Mouse (Mus musculus): Measurements from ENCODE around the gene Klrb1b.
"Not testable (repeated sequence)": the region's sequence is repeated elsewhere in the genome, so short reads cannot be mapped to it uniquely, and the experiment has no call there.

Gene Klrb1b

DNA sequence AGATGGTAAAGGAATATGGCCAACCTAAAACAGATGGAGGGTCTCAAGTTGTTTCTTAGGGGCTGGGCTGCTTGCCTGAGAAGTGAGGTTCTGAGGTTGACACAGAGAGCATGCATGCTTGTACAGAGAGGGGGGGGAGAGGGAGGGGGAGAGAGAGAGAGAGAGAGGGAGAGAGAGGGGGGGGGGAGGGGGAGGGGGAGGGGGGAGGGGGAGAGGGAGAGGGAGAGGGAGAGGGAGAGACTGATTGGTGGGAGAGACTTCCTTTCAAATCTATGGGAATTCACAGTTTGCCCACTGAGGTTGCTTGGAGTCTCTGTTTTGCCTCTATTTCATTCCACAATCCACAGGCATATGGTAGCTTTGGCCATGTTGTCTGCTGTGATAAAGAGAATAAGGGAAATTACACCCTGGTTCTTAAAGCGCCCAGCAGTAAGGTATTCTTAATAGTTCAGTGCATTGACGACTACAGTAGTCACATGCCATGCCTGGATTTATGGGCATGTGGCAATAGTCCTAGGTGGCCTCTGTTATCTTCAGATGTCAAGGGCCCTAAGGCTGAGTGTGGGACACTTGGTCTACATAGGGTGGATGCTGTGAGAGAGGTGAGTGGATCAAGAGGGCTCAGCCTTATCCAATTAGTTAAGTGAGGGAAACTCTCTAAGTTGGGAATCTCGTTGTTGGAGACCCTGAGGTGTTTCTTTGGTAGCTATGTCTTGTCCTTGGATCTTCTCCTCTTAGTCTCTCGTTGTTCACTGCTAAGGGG, 15.4 kb upstream of the Klrb1b start:
- no peak for DNase-seq (ENCODE audit: low spot score in 2 of 2)

DNA sequence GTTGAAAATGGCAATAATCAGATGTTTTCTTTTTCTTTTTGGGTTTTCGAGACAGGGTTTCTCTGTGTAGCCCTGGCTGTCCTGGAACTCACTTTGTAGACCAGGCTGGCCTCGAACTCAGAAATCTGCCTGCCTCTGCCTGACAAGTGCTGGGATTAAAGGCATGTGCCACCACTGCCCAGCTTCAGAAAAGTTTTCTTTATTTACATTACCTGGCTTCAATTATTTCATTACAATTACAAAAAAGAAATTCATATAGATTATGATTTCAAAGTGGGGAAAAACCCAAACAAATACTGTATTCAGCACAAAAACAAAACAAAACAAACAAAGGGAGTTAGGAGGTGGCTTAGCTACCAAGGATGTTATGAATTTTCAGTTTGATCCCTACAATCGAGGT, 14.5 kb upstream of the Klrb1b start:
- DNase-seq (ENCODE audit: low spot score in 2 of 2): not testable (repeated sequence)

GRCm38 (mm10) chr6:128839921-128840320, 13.8 kb upstream of the Klrb1b start:
- no peak for DNase-seq (ENCODE audit: low spot score in 2 of 2)

DNA sequence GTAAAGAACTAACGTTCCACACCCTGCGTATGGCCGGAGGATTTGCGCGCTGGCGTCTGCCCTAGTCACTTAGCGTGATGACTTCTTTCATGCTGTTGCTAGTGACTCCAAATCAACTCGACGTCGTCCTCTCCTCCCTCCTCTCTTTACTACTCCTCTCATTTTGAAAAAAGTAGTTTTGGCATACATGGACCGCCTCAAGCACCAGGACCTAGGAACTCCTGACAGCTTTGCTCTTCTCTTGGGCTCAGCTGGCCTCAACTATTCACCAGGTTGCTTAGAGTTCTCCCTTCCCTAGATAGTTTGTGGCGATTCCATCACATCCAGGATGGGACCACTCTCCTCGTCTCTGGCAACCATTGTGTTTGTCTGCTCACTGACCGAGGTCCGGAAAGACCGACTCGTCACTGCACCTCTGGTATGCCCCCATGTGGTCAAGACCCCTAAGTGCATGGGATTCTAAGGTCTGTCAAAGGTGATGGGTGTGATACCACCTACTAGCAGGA, 13.2 kb upstream of the Klrb1b start:
- peak; percentile 48 to 62 for DNase-seq (ENCODE audit: low spot score in 2 of 2)

DNA sequence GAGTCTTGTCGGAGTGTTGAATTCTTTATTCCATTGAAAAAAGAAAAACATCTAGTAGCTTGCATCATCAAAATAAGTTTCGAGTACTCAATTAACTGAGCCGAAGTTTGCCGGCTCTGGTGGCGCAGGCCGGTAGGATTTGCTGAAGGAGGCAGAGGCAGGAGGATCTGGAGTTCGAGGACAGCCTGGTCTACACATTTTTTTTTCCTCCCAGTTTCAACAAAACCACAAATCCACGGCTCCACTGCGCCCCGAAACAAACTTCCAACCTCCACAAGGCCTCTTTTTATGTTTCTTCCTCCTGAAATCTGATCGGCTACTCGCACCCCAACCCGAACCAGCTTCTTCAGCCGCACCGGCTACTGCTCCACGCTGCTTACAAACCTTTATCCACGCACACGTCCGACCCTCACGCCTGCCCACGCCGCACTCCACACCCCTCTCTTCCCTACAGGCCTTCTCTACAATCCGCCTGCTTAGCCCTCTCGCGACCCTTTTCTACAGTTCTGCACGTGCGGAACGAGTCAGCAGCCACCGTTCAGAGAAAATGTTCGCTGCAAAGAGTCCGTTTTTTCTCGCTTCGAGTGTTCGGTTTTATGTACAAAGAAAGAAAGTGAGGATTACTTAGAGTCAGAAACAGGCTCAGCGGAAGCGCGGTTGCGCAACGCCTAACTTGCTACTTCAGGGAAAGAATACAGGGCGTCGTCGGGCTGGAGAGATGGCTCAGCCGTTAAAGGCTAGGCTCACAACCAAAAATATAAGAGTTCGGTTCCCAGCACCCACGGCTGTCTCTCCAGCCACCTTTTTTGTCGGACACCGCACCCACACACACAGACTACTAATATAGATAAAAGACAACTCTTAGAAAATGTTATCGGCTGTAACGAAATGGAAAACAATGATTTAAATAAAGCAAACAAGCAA, 12.5 kb upstream of the Klrb1b start:
- peak; percentile 86 to 89 for DNase-seq (ENCODE audit: low spot score in 2 of 2)

GRCm38 (mm10) chr6:128837454-128838341, 11.6 kb upstream of the Klrb1b start:
- no peak for DNase-seq (ENCODE audit: low spot score in 2 of 2)

DNA sequence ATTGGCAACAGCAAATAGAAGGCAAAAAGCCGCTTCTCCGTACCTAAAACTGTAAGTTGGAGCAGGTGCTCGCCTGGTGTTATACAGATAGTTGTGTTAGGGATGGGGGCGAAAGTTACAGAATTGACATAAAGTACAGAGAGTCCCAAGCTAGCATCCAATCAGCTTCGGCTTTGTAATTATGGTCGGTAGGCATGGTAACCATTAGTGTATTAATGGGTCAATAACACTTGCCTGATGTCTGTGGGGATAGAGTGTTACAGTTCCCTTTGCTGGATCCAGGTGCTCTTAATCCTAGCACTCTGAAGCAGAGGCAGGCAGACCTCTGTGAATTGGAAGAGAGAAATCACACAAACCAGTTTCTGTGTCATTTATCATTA, 10.8 kb upstream of the Klrb1b start:
- DNase-seq (ENCODE audit: low spot score in 2 of 2): no peak

- DNase-seq (ENCODE audit: low spot score in 2 of 2): no peak
Observed at GRCm38 (mm10) chr6:128836191-128836954, 10.2 kb upstream of the Klrb1b start.

DNA sequence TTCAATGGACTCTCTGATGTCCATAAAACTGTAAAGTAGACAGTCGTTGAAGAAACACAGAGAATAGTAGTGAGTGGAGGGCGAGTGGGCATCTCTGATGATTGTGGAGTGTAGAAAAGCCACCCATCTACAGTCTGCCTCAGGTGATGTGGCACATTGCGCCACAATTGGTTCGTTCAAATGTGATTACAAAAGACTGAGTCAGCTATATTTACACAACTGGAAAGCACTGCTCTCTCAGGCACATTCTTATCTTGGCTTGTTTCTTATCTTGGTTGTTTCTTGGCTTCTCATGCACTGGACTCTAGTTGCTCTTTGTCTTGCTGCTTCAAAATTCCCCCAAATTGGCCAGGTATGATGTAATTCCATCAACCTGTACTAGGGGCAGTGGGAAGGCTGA, 9.4 kb upstream of the Klrb1b start:
- DNase-seq (ENCODE audit: low spot score in 2 of 2): no peak

DNA sequence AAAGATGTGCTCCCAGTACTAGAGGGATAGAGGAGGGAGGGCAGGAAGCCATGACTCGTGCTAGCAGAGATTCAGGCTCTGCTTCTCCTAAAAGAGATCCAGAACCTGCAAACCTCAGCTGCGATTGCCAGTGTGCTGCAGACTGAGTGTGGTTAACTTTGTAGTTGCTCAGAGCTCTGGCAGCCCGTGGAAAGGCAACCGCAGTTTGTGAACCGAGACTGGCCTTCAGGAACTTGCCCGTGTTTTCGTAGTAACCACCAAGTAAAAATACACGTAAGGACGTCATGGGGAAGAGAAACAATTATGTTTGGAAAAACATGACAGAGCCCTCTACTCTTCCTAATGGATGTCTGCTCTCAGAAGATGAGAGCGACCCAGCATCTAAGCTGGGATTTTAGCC, 6.9 kb upstream of the Klrb1b start:
- DNase-seq (ENCODE audit: low spot score in 2 of 2): no peak

GRCm38 (mm10) chr6:128829837-128830236, 3.7 kb upstream of the Klrb1b start:
- DNase-seq (ENCODE audit: low spot score in 2 of 2): no peak

DNA sequence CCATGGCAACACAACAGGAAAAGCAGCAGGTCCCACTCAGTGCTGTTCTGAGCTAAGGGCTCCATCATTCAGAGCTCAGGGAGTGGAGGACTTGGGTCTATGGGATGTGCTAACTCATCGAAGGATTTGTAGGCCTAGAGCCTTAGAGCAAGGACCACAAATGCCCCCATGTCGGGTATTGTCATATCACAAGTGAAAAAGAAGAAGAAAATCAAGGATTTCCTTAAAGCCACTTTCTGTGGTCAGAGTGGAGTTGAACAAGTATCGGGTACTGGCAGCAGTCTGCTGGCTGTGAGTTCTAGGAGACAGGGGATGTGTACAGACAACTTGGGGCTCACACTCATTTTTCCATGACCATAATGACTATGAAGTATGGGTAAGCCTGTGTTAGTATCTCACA, 650 bp upstream of the Klrb1b start:
- DNase-seq (ENCODE audit: low spot score in 2 of 2): no peak

DNA sequence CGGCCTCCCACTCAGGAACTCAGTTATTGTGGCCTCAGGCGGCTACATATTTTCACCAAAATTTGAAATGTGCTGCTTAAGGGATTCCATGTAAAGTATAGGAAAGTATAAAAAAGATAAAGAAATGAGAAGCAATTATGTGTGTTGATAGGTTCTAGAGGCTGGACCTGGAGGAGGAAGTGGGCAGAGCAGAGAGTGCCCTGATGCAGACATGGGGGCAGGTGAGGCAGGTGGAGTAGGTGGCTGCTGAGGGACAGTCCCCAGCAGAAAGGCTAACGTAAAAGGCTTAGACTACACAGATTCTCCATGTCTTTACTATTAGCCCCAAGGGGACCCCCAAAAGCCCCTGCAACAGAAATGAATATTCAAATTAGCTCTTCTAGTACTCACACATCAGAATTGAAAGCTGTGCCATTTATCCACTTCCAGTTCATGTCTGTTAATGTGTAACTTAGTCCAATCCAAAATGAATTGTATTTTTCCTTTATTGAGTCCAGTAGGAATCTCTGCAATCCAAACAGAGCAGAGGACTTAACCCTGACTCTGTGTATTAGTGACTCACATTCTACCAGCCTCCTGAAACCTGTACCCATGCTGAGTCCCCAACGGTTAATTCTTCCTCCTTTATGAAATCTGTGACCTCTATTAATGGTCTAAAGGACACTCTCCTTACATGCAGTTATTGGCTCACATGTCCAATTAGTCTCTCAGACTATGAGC, 7.9 kb downstream of the Klrb1b start:
- no peak for DNase-seq (ENCODE audit: low spot score in 2 of 2)

GRCm38 (mm10) chr6:128808532-128808931, 17.6 kb downstream of the Klrb1b start:
- no peak for DNase-seq (ENCODE audit: low spot score in 2 of 2)

GRCm38 (mm10) chr6:128807021-128807420, 19.1 kb downstream of the Klrb1b start:
- no peak for DNase-seq (ENCODE audit: low spot score in 2 of 2)

DNA sequence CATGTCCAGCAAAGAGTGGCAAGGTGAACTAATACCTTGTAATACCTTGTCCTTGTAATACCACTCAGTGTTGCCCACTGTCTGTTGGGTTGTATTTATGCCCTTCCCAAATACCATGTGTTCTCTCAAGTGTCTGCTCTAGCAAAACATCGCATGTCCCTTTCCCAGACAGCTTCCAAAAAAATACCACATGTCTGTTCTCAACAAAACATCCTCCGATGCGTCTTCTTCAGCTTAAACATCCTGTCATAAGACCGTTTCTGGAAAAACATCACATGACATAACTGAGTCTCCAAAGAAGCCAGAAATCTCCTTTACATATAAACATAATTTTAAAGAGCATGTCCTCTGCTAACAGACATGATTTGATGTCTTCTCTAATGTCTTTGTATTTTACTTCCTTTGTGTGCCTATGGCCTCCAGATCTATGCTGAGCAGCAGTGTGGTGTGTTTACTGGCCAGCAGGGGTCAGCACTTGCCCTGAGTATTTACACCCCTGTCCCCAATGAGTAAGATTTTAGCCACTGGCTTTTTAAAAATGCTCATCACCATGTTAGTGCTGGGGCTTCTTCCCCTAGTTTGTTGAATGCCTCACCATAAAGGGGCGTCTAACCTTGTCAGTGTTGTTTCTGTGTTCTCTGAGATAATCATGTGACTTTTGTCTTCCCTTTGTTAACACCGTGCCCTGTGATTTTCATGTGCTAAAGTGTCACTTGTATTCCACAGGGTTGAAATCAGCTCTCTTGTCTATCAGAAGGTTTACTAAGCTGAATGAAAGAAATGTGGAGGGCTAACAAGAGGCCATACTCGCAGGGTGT, 21.1 kb downstream of the Klrb1b start:
- not testable (repeated sequence) for DNase-seq (ENCODE audit: low spot score in 2 of 2)

DNA sequence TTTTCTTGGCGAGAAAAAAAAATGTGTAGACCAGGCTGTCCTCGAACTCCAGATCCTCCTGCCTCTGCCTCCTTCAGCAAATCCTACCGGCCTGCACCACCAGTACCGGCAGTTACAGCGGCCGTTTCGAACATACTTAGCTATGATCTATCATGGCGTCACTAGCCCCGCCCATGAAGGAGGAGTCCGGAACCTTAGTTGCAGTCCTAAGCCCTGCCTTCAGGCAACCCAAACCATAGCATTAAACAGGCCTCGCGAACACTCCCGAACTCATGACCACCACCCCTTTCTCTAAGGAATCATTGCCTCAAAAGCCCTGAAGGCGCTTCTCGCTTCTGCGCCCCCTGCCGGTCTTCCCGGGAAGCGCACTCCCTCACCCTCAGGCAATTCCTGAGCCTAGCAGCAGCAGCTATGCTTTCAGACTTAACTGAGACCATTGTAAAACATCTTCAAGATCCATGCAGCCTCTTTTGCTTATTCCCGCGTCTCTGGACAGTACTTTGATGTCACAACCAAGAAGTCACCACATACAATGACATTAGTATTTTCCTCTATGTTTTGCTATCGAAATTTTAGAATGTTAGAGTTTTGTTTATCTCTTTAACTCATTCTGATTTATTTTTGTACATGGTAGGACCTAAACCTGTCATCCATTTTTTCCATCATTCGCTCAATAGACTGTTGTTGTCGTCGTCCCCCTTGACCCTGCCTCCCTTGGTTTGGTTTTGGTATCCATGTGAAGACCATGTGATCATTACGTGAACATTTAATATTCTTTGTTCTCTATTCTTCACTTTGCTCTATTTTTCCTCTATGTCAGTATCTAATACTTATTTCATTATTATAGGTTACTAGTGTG, 22.9 kb downstream of the Klrb1b start:
- DNase-seq (ENCODE audit: low spot score in 2 of 2): peak; percentile 95 to 96

DNA sequence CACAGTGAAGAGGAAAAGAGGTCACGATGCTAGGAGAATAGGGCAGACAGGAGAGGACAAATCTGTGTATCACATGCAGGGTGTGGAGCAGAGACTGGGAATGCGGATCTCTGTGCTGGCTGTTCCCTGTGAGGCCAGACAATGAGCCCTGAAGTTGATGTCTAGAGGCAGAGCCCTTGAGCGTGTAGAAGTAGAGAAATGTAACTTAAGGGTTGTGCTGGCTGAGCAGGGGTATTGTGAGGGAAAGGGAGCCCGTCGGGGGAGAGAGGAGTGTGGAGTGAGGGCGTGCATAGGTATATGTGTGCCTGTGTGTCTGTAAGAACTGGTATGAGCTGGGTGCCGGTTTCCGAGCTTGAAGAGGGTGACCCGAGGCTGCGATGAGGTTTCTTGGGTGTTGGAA, 23.6 kb downstream of the Klrb1b start:
- DNase-seq (ENCODE audit: low spot score in 2 of 2): peak; percentile 36 to 38
